Mouse (Mus musculus) olfactory bulb, adult 2 months (tissue): ENCODE measurements around the gene Akap6. TPM values are rescaled to one million over a fixed set of nuclear protein-coding genes. Genes with fewer than 3 reads are reported as not detected.

Source experiments
- H3K27ac ChIP-seq: fragments of 200-500 bp; 2 replicates; pipeline ENCODE4 v1.5.1; 2012; ENCODE audit warnings: low read depth, low read length; ENCODE audit not compliant: insufficient read depth
- H3K4me1 ChIP-seq: fragments of 200-500 bp; 2 replicates; pipeline ENCODE4 v1.6.1; 2012; ENCODE audit warnings: low read length; ENCODE audit not compliant: control insufficient read depth, insufficient read depth
- H3K4me3 ChIP-seq: fragments of 200-500 bp; 2 replicates; pipeline ENCODE4 v1.5.1; 2012; ENCODE audit warnings: mild to moderate bottlenecking, low read depth, low read length, moderate library complexity; ENCODE audit not compliant: insufficient read depth
- CTCF ChIP-seq: fragments of 200-500 bp; IDR thresholded peaks from 2 replicates; pipeline ENCODE4 v1.5.1; 2012; ENCODE audit warnings: low read depth, mild to moderate bottlenecking, low read length, moderate library complexity; ENCODE audit not compliant: insufficient read depth
- POLR2A ChIP-seq: fragments of 200-500 bp; IDR thresholded peaks from 2 replicates; pipeline ENCODE4 v1.6.1; 2012; ENCODE audit warnings: mild to moderate bottlenecking, low read depth, low read length, moderate library complexity; ENCODE audit not compliant: insufficient read depth
- WGBS: fragments of 180-500 bp; shearing (Covaris S2); methylation state at CpG from one replicate; pipeline ENCODE4 v1.1.7; 2018; 5-methylcytosine and 5-hydroxymethylcytosine counted together
- polyA plus RNA-seq: library from polyadenylated mRNA; stranded (reverse); fragments of >200 nt; gene quantifications from 2 replicates; pipeline ENCODE4 v1.2.4, GENCODE M21; 2012; ENCODE audit warnings: low replicate concordance; ENCODE audit not compliant: missing spikeins, insufficient read depth, insufficient read length

The Akap6 gene
- polyA plus RNA-seq, 1 experiment = not detected

DNA sequence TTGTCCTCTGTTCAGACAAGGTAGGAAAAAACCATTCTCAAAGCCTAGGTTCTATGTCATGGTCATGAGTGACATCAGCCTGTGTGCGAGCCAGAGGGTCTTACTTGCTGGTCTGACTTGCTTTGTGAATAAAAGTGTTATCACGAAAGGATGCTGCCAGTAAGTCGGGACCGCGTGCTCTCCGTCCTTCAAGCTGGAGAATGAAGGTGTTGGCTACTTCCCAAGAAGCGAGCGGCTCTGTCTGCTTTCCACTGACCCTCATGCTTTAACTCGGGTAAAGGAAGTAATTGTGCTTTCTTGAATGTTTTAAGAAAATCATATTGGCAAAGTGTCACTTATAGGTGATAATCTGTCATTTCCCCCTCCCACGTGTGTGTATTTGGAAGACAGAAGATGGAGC is 198.9 kb downstream of the Akap6 start:
- H3K4me1 ChIP-seq = peaks cover 7% of the 10 kb centered on the region; the same call in 1 of the 2 replicates

GRCm38 (mm10) chr12:52904046-52904445 is 204.9 kb downstream of the Akap6 start:
- Histone ChIP-seq H3K27ac (no peak overlapping the region), H3K4me1 (peaks cover 8% of the 10 kb centered on the region), H3K4me3 (no peak overlapping the region)
- WGBS = 88% methylated on average over 5 of the region's 5 CpGs
- TF ChIP-seq POLR2A (no peak), CTCF (no peak)

More for the DNA sequence above, 198.9 kb downstream of the Akap6 start:
- no peak for TF ChIP-seq POLR2A
- TF ChIP-seq CTCF = no peak
- H3K27ac ChIP-seq = no peak overlapping the region
- 73% methylated on average over 10 of the region's 10 CpGs for WGBS
- no peak overlapping the region for H3K4me3 ChIP-seq

DNA sequence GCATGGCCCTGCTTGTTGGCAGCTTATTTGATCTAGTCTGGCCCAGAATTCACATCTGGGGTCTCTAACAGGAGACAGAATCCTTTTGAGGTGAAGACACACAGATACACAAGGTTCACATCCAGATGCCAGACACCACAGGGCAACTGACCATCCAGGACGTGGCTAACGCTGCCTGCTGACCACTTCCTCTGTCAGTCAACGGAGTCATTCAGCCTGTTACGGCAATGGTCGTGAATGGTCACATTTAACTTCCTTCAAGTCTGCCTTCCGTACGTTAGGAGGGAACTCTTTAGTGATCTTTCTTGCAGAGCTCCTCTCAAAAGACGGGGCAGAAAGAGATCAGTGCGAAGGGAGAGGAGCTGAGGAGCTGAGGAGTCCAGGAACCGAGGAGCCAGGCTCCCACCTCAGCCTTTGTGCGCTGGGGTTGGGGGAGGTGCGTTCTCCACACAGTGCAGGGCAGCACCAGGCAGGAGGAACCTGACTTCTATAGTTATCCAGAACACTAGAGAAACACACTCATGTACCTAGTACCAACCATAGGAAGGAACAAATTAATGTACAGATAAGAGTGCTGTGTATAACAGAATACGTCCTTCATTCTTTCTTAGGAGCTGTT is 209.4 kb downstream of the Akap6 start:
- 0 out of 2 replicates have a peak overlapping the region, but pooled peaks have one; percentile 20 for H3K27ac ChIP-seq
- peaks cover 10% of the 10 kb centered on the region for H3K4me1 ChIP-seq
- H3K4me3 ChIP-seq = no peak overlapping the region
- WGBS = 65% methylated on average over 13 of the region's 13 CpGs
- no peak for TF ChIP-seq POLR2A
- TF ChIP-seq CTCF = no peak

DNA sequence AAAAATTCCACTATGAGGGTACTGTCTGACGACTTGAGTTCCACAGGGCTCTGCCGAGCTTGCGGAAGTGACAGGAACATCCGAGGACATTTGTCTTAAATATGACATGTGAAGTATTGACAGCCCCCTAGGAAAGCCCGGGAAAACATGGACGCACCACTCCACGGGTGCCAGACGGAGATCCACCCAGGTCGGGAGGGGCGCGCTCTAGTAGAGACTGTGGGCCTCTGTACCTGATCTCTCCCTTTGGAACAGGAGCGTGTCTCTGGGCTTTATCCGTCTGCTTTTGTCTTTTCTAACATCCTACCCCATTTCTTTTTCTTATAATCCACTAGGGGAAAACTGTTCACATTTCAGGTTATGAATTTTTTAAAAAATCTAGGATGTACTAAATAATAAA is 211.2 kb downstream of the Akap6 start:
- Histone ChIP-seq H3K4me1 (peaks cover 10% of the 10 kb centered on the region), H3K4me3 (no peak overlapping the region), H3K27ac (no peak overlapping the region)
- 87% methylated on average over 13 of the region's 13 CpGs for WGBS
- no peak for TF ChIP-seq CTCF
- TF ChIP-seq POLR2A = no peak

DNA sequence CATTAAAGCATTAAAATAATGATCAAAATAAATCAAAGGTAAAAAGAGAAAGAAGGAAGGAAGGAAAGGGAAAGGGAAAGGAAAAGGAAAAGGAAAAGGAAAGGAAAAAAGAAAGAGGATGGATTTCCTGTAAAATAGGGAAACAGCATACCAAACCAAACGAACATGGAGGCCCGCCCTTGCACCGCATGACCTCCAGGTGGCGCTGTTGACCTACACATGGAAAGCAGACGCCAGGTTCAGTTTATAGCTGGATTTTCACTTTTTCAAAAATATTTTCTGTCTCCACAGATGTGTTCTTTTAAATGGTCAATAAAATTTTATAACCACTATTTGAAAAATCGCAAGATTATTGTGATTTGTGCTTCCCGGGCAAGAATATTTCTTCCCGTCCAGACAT is 211.6 kb downstream of the Akap6 start:
- no peak overlapping the region for H3K27ac ChIP-seq
- WGBS = 21% methylated on average over 8 of the region's 8 CpGs
- peaks cover 10% of the 10 kb centered on the region for H3K4me1 ChIP-seq
- no peak for TF ChIP-seq POLR2A
- peak; percentile 92 for TF ChIP-seq CTCF
- no peak overlapping the region for H3K4me3 ChIP-seq

GRCm38 (mm10) chr12:52918939-52919338 is 219.8 kb downstream of the Akap6 start:
- Histone ChIP-seq H3K4me1 (peaks cover 9% of the 10 kb centered on the region; the same call in 1 of the 2 replicates), H3K27ac (no peak overlapping the region), H3K4me3 (no peak overlapping the region)
- 40% methylated on average over 11 of the region's 11 CpGs for WGBS
- TF ChIP-seq POLR2A (no peak), CTCF (peak; percentile 64)

- TF ChIP-seq POLR2A = no peak
- no peak for TF ChIP-seq CTCF
- Histone ChIP-seq H3K4me3 (no peak overlapping the region), H3K27ac (no peak overlapping the region), H3K4me1 (peaks cover 11% of the 10 kb centered on the region; the same call in 1 of the 2 replicates)
- 87% methylated on average over 6 of the region's 6 CpGs for WGBS
Observed at GRCm38 (mm10) chr12:52922510-52922909, 223.3 kb downstream of the Akap6 start.

GRCm38 (mm10) chr12:52925448-52925847 is 226.3 kb downstream of the Akap6 start:
- no peak overlapping the region for H3K27ac ChIP-seq
- H3K4me1 ChIP-seq = peaks cover 6% of the 10 kb centered on the region; the same call in 1 of the 2 replicates
- TF ChIP-seq CTCF (no peak), POLR2A (no peak)
- no peak overlapping the region for H3K4me3 ChIP-seq
- 73% methylated on average over 4 of the region's 4 CpGs for WGBS

- TF ChIP-seq POLR2A (no peak), CTCF (no peak)
- 44% methylated on average over 8 of the region's 13 CpGs for WGBS
- H3K4me1 ChIP-seq = 0 out of 2 replicates have a peak, but pooled peaks cover 5% of the 10 kb centered on the region
- H3K27ac ChIP-seq = no peak overlapping the region
- no peak overlapping the region for H3K4me3 ChIP-seq
Observed at GRCm38 (mm10) chr12:52933832-52934231, 234.6 kb downstream of the Akap6 start.
